Mouse (Mus musculus) lung, postnatal 14 days (tissue): ENCODE data around the gene Gpc6.

Experiments used
- DNase-seq: peaks from one replicate; pipeline ENCODE4 v3.0.0; 2021

The Gpc6 gene

DNA sequence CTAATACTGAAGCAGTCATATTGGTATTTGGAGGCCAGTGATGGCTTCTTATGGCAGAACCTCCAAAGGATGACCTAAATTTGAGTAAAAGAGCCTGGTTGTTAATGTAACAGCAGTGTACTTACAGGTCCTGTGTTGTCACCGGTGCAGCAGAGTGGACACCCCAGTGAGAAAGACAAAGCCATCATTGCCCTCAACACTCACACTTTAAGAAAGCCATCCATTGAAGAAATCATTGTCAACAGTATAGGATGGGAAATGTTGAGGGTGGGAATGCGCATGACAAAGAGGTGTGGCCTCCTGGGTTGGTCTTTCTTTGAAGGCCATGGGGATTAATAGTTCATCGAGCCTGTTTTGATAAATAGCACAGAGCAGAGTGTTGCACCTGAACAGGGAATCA is 570.0 kb downstream of the Gpc6 start:
- no peak for DNase-seq

GRCm38 (mm10) chr14:117498785-117499184 is 573.7 kb downstream of the Gpc6 start:
- DNase-seq: no peak

GRCm38 (mm10) chr14:117499354-117499753 is 574.2 kb downstream of the Gpc6 start:
- no peak for DNase-seq

GRCm38 (mm10) chr14:117514829-117515228 is 589.7 kb downstream of the Gpc6 start:
- DNase-seq: no peak

DNA sequence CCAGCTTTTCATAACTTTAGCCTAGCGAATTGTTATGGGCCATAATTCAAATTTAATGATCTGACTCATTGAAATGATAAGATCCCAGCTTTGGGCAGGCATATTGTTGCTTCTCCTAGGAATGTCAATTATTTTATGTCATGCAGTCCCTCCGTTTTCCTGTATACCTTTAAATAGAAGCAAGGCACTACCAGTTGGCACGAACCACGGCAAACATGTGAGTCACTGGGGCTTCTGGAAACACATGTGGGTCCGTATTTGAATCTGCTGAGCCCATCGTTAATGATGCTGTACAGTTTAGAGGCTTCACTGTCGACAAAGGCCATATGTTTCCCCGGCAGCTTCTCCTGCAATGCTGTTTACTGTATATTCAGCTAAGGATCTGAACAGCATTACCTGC is 594.5 kb downstream of the Gpc6 start:
- DNase-seq: no peak

GRCm38 (mm10) chr14:117520706-117521105 is 595.6 kb downstream of the Gpc6 start:
- no peak for DNase-seq

- DNase-seq: no peak
Measured at GRCm38 (mm10) chr14:117525133-117525532, 600.0 kb downstream of the Gpc6 start.

- no peak for DNase-seq
Measured at GRCm38 (mm10) chr14:117527053-117527452, 601.9 kb downstream of the Gpc6 start.

- DNase-seq: no peak
Measured at GRCm38 (mm10) chr14:117529439-117529838, 604.3 kb downstream of the Gpc6 start.

GRCm38 (mm10) chr14:117552776-117553175 is 627.7 kb downstream of the Gpc6 start:
- DNase-seq: no peak

DNA sequence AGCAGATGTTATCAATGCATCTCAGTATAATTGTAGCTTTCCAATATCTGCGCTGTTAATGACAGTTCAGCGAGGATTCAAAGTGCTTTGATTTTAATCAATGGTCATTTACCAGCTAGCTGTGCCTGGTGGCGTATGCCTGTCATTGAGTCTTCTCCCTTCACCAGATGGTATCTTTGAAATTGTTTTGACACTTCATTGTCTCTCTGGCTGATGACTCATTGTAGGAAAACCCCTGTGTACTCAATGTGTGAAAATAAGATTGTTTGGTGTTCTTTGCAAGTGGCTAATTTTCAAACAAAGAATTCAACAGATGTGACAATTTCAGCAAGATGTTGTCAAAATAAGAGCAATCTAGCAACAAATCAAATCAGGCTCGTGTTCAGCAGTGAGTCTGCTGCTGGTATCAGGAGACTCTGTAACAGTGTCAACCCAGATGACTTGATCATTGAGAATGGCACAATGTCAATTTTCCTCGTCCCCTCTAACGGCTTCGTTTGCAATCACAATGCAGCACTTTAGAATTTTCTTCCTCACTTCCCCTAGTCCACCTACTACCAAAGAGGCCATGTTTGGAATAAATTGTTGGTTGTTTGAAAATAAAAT is 631.7 kb downstream of the Gpc6 start:
- DNase-seq: no peak

DNA sequence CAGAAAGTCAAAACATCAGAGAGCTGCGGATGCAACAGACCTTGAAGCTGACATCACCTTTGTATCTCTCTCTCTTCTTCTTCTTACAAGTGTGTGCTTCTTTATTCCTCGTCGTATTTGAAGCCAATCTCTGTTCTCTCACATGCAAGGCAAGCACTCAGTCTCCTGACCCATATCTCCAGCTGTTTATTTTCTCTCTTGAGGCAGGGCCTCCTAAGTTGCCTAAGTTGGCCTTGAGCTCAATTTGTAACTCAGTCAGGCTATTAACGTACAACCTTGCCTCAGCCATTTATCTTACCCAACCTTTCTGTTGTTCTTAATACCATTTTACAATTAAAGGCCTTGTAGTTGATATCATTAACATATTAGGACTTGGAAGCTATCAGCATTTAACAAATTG is 637.0 kb downstream of the Gpc6 start:
- DNase-seq: no peak

GRCm38 (mm10) chr14:117569278-117569677 is 644.2 kb downstream of the Gpc6 start:
- DNase-seq: no peak

GRCm38 (mm10) chr14:117572213-117572612 is 647.1 kb downstream of the Gpc6 start:
- DNase-seq: peak; percentile 3

- DNase-seq: no peak
Measured at GRCm38 (mm10) chr14:117574216-117574615, 649.1 kb downstream of the Gpc6 start.

DNA sequence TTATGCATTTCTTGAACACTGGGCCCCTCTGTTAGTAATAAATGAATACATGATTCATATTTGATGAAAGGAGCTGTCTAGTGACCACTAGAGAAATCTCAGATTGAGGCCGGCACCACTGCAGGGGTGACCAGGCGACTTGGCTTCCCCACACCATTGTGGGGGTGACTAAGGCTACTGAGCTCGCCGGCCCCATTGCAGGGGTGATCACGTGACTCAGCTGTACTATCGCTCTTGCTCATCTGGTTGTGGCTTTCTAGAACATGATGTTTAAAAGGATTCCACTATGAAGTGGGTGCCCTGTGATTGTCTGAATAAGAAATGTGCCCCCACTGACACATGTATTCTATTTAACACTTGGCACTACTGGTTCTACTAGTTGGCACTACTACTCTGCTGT is 656.6 kb downstream of the Gpc6 start:
- no peak for DNase-seq

DNA sequence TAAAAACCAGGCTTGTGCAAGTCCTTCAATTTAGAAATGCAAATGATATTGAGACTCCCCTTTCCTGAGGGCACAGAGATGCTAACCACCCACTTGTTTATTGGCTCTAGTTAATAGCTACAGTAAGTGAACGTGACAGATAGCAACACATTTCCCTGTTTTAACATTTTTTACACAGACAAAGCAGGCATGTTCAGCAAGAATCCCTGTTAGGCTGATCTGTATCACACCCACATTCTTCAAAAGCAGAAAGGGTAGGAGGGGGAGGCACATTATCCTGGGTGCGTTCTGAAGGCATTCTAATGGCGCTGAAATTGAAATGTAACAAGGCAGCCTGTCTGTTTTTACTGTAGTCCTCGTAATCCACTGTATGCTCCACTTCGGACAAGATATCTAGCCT is 674.6 kb downstream of the Gpc6 start:
- no peak for DNase-seq

GRCm38 (mm10) chr14:117603837-117604236 is 678.7 kb downstream of the Gpc6 start:
- no peak for DNase-seq

- no peak for DNase-seq
Measured at GRCm38 (mm10) chr14:117605750-117606149, 680.6 kb downstream of the Gpc6 start.

DNA sequence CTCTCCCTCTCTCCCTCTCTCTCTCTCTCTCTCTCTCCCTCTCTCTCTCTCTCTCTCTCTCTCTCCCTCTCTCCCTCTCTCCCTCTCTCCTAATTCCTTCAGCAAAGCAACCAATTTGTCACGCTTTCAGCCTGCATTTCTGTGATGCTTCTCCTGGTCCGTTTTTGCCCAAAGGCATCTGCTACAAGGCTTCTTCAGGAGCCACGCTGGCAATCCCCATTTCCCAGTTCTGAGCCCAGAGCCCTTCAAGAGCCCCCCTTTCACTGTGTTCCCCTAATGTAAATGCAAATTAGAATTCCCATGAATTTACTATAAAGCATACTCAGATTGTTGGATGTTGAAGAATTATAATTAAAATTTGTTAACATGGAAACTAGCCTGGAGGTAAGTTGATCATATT is 686.0 kb downstream of the Gpc6 start:
- no peak for DNase-seq

DNA sequence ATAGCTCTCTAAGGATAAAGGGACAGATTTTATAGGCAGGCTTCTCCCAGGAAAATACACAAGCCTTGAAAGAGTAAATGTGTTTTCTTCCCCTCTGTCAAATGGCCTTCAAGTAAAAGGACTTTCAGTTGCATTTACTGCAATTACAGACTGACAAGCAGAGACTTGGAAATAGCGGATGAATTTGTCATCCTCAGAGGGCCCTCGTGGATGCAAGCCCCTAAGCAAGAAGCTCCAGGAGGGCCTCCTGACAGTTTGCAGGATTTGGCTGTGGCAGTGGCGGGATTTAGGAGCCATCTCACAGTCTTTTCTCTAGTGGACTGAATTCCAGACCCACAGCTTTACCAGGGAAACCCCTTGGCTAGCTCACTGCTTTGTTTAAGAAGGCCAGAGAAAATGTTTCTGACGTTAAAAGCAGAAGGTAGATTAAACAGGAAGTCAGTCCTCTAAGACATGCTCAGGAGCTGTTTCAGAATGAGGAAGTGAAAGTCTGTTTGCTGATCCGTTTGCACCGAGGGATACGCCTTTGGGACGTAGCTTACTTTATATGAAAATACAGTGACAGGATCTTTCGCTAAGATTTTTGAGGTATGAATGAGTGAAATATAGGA is 700.1 kb downstream of the Gpc6 start:
- DNase-seq: no peak

DNA sequence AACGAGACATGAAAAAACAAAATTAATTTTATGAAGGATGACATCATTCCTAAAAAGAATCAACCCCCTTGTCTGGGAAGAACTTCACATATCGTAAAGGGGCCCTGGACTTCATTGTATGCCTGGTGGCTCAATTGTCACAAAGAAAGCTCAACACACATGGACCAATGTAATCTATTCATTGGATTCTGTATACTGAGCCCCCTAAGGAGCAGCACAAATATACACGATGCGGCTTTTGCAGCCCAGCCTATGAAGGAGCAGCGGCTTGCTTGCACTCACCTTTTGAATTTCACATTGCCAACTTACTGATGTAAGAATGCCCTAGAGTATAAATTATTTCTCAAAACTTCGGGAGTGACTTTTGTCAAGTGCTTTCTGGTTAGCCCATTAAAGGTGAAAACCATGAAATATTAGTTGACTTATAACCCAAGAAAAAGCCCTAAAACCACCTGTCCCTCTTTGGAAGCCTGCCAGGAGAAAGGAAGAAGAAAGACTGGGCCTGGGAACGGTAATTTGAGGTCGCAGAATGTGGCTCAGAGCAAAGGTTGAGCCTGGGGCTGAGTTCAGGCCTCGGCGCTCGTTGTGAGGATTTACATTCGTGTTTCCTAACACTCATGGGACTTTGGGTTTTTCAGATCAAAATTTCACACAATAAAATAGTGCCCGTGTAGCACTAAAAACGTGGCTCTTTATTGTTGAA is 709.3 kb downstream of the Gpc6 start:
- DNase-seq: no peak

DNA sequence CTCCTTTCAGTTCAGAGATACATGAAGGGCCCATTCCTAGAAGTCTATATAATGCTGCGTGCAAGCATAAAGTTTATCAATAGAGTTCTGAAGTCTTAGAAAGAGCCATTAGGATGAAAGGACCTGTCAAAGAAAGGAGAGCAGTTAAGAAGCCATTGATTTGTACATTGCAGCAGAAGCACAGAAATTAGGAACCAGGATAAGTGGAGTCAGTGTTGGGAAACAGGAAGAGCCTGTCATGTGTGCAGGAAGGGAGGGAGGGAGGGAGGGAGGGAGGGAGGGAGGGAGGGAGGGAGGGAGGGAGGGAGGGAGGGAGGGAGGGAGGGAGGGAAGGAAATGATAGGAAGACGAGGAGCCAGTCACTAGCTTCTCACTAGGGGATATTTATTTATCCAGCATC is 716.7 kb downstream of the Gpc6 start:
- DNase-seq: no peak

DNA sequence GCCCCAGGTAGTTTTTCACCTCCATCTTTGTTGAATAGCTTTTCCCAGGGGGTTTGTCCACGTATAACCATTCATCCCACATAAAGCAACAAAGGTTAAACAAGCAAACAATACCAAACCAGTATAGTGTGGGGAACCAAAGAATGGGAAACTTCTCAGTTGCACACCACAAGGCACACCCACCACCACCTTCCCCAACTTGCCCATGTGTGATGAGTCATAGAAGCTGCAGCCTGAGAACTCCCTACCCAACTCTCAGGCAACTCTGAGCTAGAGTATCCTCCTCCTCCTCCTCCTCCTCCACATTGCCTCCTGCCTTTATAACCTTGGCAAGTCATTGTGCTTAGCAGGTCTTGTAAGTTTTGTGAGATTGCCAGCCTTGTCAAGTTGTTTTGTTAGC is 718.0 kb downstream of the Gpc6 start:
- DNase-seq: no peak
